ENCODE assay signal across 18 mouse cellular contexts in genomic region chr6:29820314-29820713, GRCm38 (mm10).
"Had no signal": no experiment of that assay in that cellular context is flagged by ENCODE, and none has a peak within 500 bp of the region (broad histone marks: within the 10 kb centered on the region; RNA-seq: fewer than 3 reads in every experiment).

No protein-coding gene starts in this region.

- H3K9ac ChIP-seq: kidney, embryonic 15.5 days; liver, embryonic 12.5 days; liver, embryonic 15.5 days; lung, embryonic 15.5 days; midbrain, embryonic 12.5 days; midbrain, embryonic 15.5 days; neural tube, embryonic 12.5 days; neural tube, embryonic 15.5 days; stomach, embryonic 15.5 days had no signal

- H3K9me3 ChIP-seq: kidney, embryonic 15.5 days; liver, embryonic 12.5 days; liver, embryonic 15.5 days; lung, embryonic 15.5 days; megakaryocyte, embryonic 14.5 days; midbrain, embryonic 12.5 days; midbrain, embryonic 15.5 days; neural tube, embryonic 12.5 days; neural tube, embryonic 15.5 days; stomach, embryonic 15.5 days had no signal

- H3K27me3 ChIP-seq: kidney, embryonic 15.5 days; liver, embryonic 12.5 days; liver, embryonic 15.5 days; lung, embryonic 15.5 days; megakaryocyte, embryonic 14.5 days; midbrain, embryonic 12.5 days; midbrain, embryonic 15.5 days; neural tube, embryonic 12.5 days; neural tube, embryonic 15.5 days; stomach, embryonic 15.5 days had no signal

- DNase-seq: kidney, postnatal 10 days; layer of hippocampus, postnatal 36 days; lung, adult 18-20 months; lung, postnatal 10 days; retina, postnatal 1 day; right cerebral cortex, postnatal 4 days; thymus, postnatal 25 days had no signal

- H3K4me2 ChIP-seq: kidney, embryonic 15.5 days; liver, embryonic 12.5 days; liver, embryonic 15.5 days; lung, embryonic 15.5 days; midbrain, embryonic 12.5 days; midbrain, embryonic 15.5 days; neural tube, embryonic 12.5 days; neural tube, embryonic 15.5 days; stomach, embryonic 15.5 days had no signal

- H3K4me1 ChIP-seq: kidney, embryonic 15.5 days; liver, embryonic 12.5 days; liver, embryonic 15.5 days; lung, embryonic 15.5 days; megakaryocyte, embryonic 14.5 days; neural tube, embryonic 12.5 days; stomach, embryonic 15.5 days had no signal

- H3K4me3 ChIP-seq: kidney, embryonic 15.5 days; left cerebral cortex, adult 2 months; liver, embryonic 12.5 days; liver, embryonic 15.5 days; lung, embryonic 15.5 days; megakaryocyte, embryonic 14.5 days; midbrain, embryonic 12.5 days; midbrain, embryonic 15.5 days; neural tube, embryonic 12.5 days; neural tube, embryonic 15.5 days; stomach, embryonic 15.5 days had no signal

- H3K27ac ChIP-seq: kidney, embryonic 15.5 days; left cerebral cortex, adult 2 months; liver, embryonic 12.5 days; liver, embryonic 15.5 days; lung, embryonic 15.5 days; midbrain, embryonic 12.5 days; midbrain, embryonic 15.5 days; neural tube, embryonic 12.5 days; neural tube, embryonic 15.5 days; stomach, embryonic 15.5 days had no signal

- ATAC-seq: liver, embryonic 12.5 days; midbrain, embryonic 15.5 days had no signal

- H3K36me3 ChIP-seq: kidney, embryonic 15.5 days; liver, embryonic 12.5 days; liver, embryonic 15.5 days; lung, embryonic 15.5 days; midbrain, embryonic 12.5 days; midbrain, embryonic 15.5 days; neural tube, embryonic 12.5 days; stomach, embryonic 15.5 days had no signal
